Comparison of ENCODE assay signal across 9 mouse cellular contexts in genomic region chr6:54811546-54812250, GRCm38 (mm10). TPM values are rescaled to one million over a fixed set of nuclear protein-coding genes. Genes with fewer than 3 reads are reported as not detected.
DNase-seq lines count a peak whose midpoint lies in the region; ATAC-seq and TF ChIP-seq lines count a peak whose summit lies in the region.
"Had no signal": no experiment of that assay in that cellular context is flagged by ENCODE, and none has a peak within 500 bp of the region (broad histone marks: within the 10 kb centered on the region; RNA-seq: fewer than 3 reads in every experiment).

No protein-coding gene starts in this region.

- H3K9ac ChIP-seq in liver, embryonic 11.5 days (ENCODE audit: low read depth, low read length), result no peak overlapping the region
- H3K9ac ChIP-seq in kidney, postnatal 0 days (ENCODE audit: low read depth, low read length), result no peak overlapping the region
- no peak overlapping the region for H3K9ac ChIP-seq in lung, embryonic 15.5 days
- H3K9ac ChIP-seq: limb, embryonic 13.5 days had no signal

- TF ChIP-seq CTCF in brain, embryonic 14.5 days (IDR thresholded peaks at IDR 0.05; ENCODE audit: borderline replicate concordance, extremely low read depth, insufficient read depth, insufficient read length), result no peak
- TF ChIP-seq CTCF in kidney, postnatal 0 days (IDR thresholded peaks at IDR 0.05; ENCODE audit: low read depth), result no peak

- H3K9me3 ChIP-seq in liver, embryonic 11.5 days (ENCODE audit: control insufficient read depth, low read length), result no peaks in the 10 kb centered on the region
- H3K9me3 ChIP-seq in kidney, postnatal 0 days (replicated peaks; ENCODE audit: low read length), result no peaks in the 10 kb centered on the region
- H3K9me3 ChIP-seq in lung, embryonic 15.5 days, result no peaks in the 10 kb centered on the region
- H3K9me3 ChIP-seq: limb, embryonic 13.5 days had no signal

- no peak for ATAC-seq in liver, embryonic 11.5 days (replicated peaks; ENCODE audit: low FRiP score)
- ATAC-seq in kidney, postnatal 0 days (replicated peaks; ENCODE audit: low FRiP score, low read depth), result no peak
- ATAC-seq in lung, embryonic 15.5 days (ENCODE audit: borderline replicate concordance, extremely low read depth, low FRiP score, low TSS enrichment), result peak; percentile 7; the same call in 1 of the 2 replicates

- no peaks in the 10 kb centered on the region for H3K36me3 ChIP-seq in liver, embryonic 11.5 days (ENCODE audit: control insufficient read depth, insufficient read depth, low read length)
- H3K36me3 ChIP-seq in kidney, postnatal 0 days (ENCODE audit: insufficient read depth, low read length), result no peaks in the 10 kb centered on the region
- H3K36me3 ChIP-seq in lung, embryonic 15.5 days, result no peaks in the 10 kb centered on the region
- H3K36me3 ChIP-seq: limb, embryonic 13.5 days had no signal

- WGBS in liver, embryonic 11.5 days, result 56% methylated on average over 11 of the region's 11 CpGs
- 57% methylated on average over 11 of the region's 11 CpGs for WGBS in kidney, postnatal 0 days
- 45% methylated on average over 11 of the region's 11 CpGs for WGBS in lung, embryonic 15.5 days

- no peak for TF ChIP-seq POLR2A in brain, embryonic 14.5 days (IDR thresholded peaks at IDR 0.05; ENCODE audit: borderline replicate concordance, extremely low read depth, insufficient read depth, insufficient read length, poor library complexity, severe bottlenecking)

- DNase-seq in liver, embryonic 11.5 days (ENCODE audit: low spot score), result peak; percentile 29
- DNase-seq in liver, result no peak
- peak; percentile 84 for DNase-seq in brain, embryonic 14.5 days (ENCODE audit: low read depth)
- peak; percentile 31 for DNase-seq in gastrocnemius, postnatal 25 days
- peak; percentile 35 for DNase-seq in kidney, postnatal 0 days (ENCODE audit: low spot score)
- DNase-seq in right cerebral cortex, postnatal 36 days (ENCODE audit: low spot score in 2 of 2), result peak; percentile 44 to 48
- no peak for DNase-seq in urinary bladder, postnatal 10 days (ENCODE audit: low spot score)

- peaks cover 7% of the 10 kb centered on the region for H3K4me1 ChIP-seq in liver, embryonic 11.5 days (replicated peaks; ENCODE audit: control insufficient read depth, insufficient read depth, low read length)
- H3K4me1 ChIP-seq in kidney, postnatal 0 days (replicated peaks; ENCODE audit: insufficient read depth, low read length), result no peaks in the 10 kb centered on the region; the same call in none of the 2 replicates
- H3K4me1 ChIP-seq in lung, embryonic 15.5 days, result peaks cover 19% of the 10 kb centered on the region

- no peak overlapping the region for H3K4me3 ChIP-seq in liver, embryonic 11.5 days (ENCODE audit: low read depth, low read length)
- H3K4me3 ChIP-seq in kidney, postnatal 0 days (replicated peaks; ENCODE audit: low read depth, low read length), result no peak overlapping the region
- no peak overlapping the region for H3K4me3 ChIP-seq in lung, embryonic 15.5 days
- H3K4me3 ChIP-seq: limb, embryonic 13.5 days had no signal

- no peak overlapping the region for H3K4me2 ChIP-seq in liver, embryonic 11.5 days
- no peak overlapping the region for H3K4me2 ChIP-seq in kidney, postnatal 0 days (ENCODE audit: low read length)
- peak overlapping the region; percentile 32 for H3K4me2 ChIP-seq in lung, embryonic 15.5 days
- H3K4me2 ChIP-seq: limb, embryonic 13.5 days had no signal

- no peaks in the 10 kb centered on the region for H3K27me3 ChIP-seq in liver, embryonic 11.5 days (replicated peaks; ENCODE audit: control insufficient read depth, insufficient read depth, low read length)
- no peaks in the 10 kb centered on the region for H3K27me3 ChIP-seq in kidney, postnatal 0 days (ENCODE audit: insufficient read depth, low read length)
- H3K27me3 ChIP-seq in lung, embryonic 15.5 days, result no peaks in the 10 kb centered on the region
- H3K27me3 ChIP-seq: limb, embryonic 13.5 days had no signal

- H3K27ac ChIP-seq in liver, embryonic 11.5 days (ENCODE audit: low read depth, low read length), result no peak overlapping the region
- H3K27ac ChIP-seq in kidney, postnatal 0 days, result 0 out of 2 replicates have a peak overlapping the region, but pooled peaks have one; percentile 8
- peak overlapping the region; percentile 65 for H3K27ac ChIP-seq in lung, embryonic 15.5 days
- H3K27ac ChIP-seq: limb, embryonic 13.5 days had no signal

RNA-seq across cellular contexts. Expression of gene Znrf2, which starts 5.0 kb away (rescaled TPM):
- polyA plus RNA-seq in liver, embryonic 11.5 days (2014; fragmentation: Nextera tagmentation; extraction: Ambion mirVana), result 3.9 and 4.1 TPM in 2 replicates
- polyA plus RNA-seq in brain, embryonic 14.5 days (2012; rRNA removed), result 19.3 and 19.6 TPM in 2 replicates
- 10 to 100 TPM; 11.5 to 13.1 TPM for total RNA-seq in gastrocnemius, postnatal 25 days (2021)
- polyA plus RNA-seq in kidney, postnatal 0 days (2015; fragmentation: Nextera tagmentation; extraction: Ambion mirVana), result 6.7 and 7.3 TPM in 2 replicates
- polyA plus RNA-seq in lung, embryonic 15.5 days (2015; fragmentation: Nextera tagmentation; extraction: Ambion mirVana), result 3.4 and 3.6 TPM in 2 replicates

Comparison
In these comparisons a context has a peak if more than half of its experiments do, and no peak if none do; other contexts are left out.
1. DNase-seq: peak in liver, embryonic 11.5 days (single experiment), brain, embryonic 14.5 days (single experiment), gastrocnemius, postnatal 25 days (single experiment), kidney, postnatal 0 days (single experiment) and right cerebral cortex, postnatal 36 days (2 of 2); none in liver (single experiment) and urinary bladder, postnatal 10 days (single experiment).